In genomic region chr4:141722731-141723672, GRCm38 (mm10) we compare ENCODE assay signal across 7 mouse cellular contexts. TPM values are rescaled to one million over a fixed set of nuclear protein-coding genes. Genes with fewer than 3 reads are reported as not detected.
DNase-seq lines count a peak whose midpoint lies in the region; ATAC-seq and TF ChIP-seq lines count a peak whose summit lies in the region.

TSS of gene Ddi2 (minus strand) at chr4:141723419.

- H3K9me3 ChIP-seq in intestine, postnatal 0 days (ENCODE audit: control insufficient read depth) = no peaks in the 10 kb centered on the region
- no peaks in the 10 kb centered on the region for H3K9me3 ChIP-seq in midbrain, embryonic 12.5 days

- peak within 1 kb of the TSS; percentile 90 for H3K4me2 ChIP-seq in intestine, postnatal 0 days (replicated peaks; ENCODE audit: low read depth)
- peak within 1 kb of the TSS; percentile 88 for H3K4me2 ChIP-seq in midbrain, embryonic 12.5 days (replicated peaks)

- peaks cover 8% of the 10 kb centered on the region; the same call in 1 of the 2 replicates for H3K36me3 ChIP-seq in intestine, postnatal 0 days (ENCODE audit: control insufficient read depth, insufficient read depth)
- H3K36me3 ChIP-seq in midbrain, embryonic 12.5 days = peaks cover 11% of the 10 kb centered on the region
- H3K36me3 ChIP-seq in small intestine, adult 2 months (ENCODE audit: control insufficient read depth, insufficient read depth, low read length) = peaks cover 9% of the 10 kb centered on the region; the same call in 1 of the 2 replicates

- no peak for TF ChIP-seq CTCF in intestine, postnatal 0 days (IDR thresholded peaks at IDR 0.05; ENCODE audit: low read depth)
- TF ChIP-seq CTCF in small intestine, adult 2 months (IDR thresholded peaks at IDR 0.05; ENCODE audit: extremely low read depth, insufficient read length, insufficient replicate concordance, low read depth, low read length) = no peak

- peak within 1 kb of the TSS; percentile 94 for H3K9ac ChIP-seq in intestine, postnatal 0 days (ENCODE audit: low read depth, low read length)
- H3K9ac ChIP-seq in midbrain, embryonic 12.5 days (replicated peaks) = peak within 1 kb of the TSS; percentile 95

- intact Hi-C loops in left cerebral cortex, postnatal 4 days (cut with DNase I) = no loop called here

- under 1% methylated on average over 70 of the region's 105 CpGs for whole genome bisulfite sequencing in intestine, postnatal 0 days
- under 1% methylated on average over 77 of the region's 105 CpGs for WGBS in midbrain, embryonic 12.5 days
- under 1% methylated on average over 105 of the region's 105 CpGs for WGBS in small intestine, adult 2 months

- no peaks in the 10 kb centered on the region for H3K4me1 ChIP-seq in intestine, postnatal 0 days (replicated peaks; ENCODE audit: control insufficient read depth, insufficient read depth, low read length)
- H3K4me1 ChIP-seq in midbrain, embryonic 12.5 days = peaks cover 22% of the 10 kb centered on the region
- H3K4me1 ChIP-seq in small intestine, adult 2 months (ENCODE audit: control insufficient read depth, insufficient read depth, insufficient read length, low read length) = peaks cover 29% of the 10 kb centered on the region

- H3K4me3 ChIP-seq in intestine, postnatal 0 days (ENCODE audit: low read depth, low read length) = peak within 1 kb of the TSS; percentile 85
- peak within 1 kb of the TSS; percentile 97 for H3K4me3 ChIP-seq in midbrain, embryonic 12.5 days
- H3K4me3 ChIP-seq in small intestine, adult 2 months (ENCODE audit: low read depth, low read length) = peak within 1 kb of the TSS; percentile 88

- TF ChIP-seq POLR2A in small intestine, adult 2 months (IDR thresholded peaks at IDR 0.05; ENCODE audit: low read depth, low read length) = peak; percentile 96

- no peaks in the 10 kb centered on the region for H3K27me3 ChIP-seq in intestine, postnatal 0 days (replicated peaks; ENCODE audit: control insufficient read depth, insufficient read depth, low read length)
- H3K27me3 ChIP-seq in midbrain, embryonic 12.5 days = no peaks in the 10 kb centered on the region
- H3K27me3 ChIP-seq in small intestine, adult 2 months (ENCODE audit: control insufficient read depth, insufficient read depth, low read length) = no peaks in the 10 kb centered on the region

- peak within 1 kb of the TSS; percentile 98 for H3K27ac ChIP-seq in intestine, postnatal 0 days (ENCODE audit: low read depth, low read length)
- H3K27ac ChIP-seq in midbrain, embryonic 12.5 days (replicated peaks) = peak within 1 kb of the TSS; percentile 86
- H3K27ac ChIP-seq in small intestine, adult 2 months (ENCODE audit: insufficient read depth, low read depth, low read length) = peak within 1 kb of the TSS; percentile 96

- peak; percentile 82 for ATAC-seq in intestine, postnatal 0 days
- peak; percentile 87 for ATAC-seq in midbrain, embryonic 12.5 days (ENCODE audit: low FRiP score, low read depth)

- peak; percentile 97 for DNase-seq in adrenal gland, adult 2 months
- peak; percentile 78 for DNase-seq in embryo, embryonic 11.5 days (ENCODE audit: low read depth, low spot score)
- peak; percentile 88 to 92 for DNase-seq in gastrocnemius, postnatal 4 days (ENCODE audit: low spot score in 2 of 2)
- DNase-seq in left cerebral cortex, postnatal 4 days = peak; percentile 93

RNA-seq across cellular contexts. Expression of gene Ddi2, which starts in this region (rescaled TPM):
- total RNA-seq in adrenal gland, adult 2 months (2021) = 10 to 100 TPM; 38.5 to 78.4 TPM
- 16.8 and 22.1 TPM in 2 replicates for polyA plus RNA-seq in adrenal gland, adult 2 months (2012; rRNA removed)
- total RNA-seq in gastrocnemius, postnatal 4 days (2021) = 10 to 100 TPM; 42.4 to 50.2 TPM
- 15.9 and 16.7 TPM in 2 replicates for polyA plus RNA-seq in intestine, postnatal 0 days (2015; fragmentation: Nextera tagmentation; extraction: Ambion mirVana)
- 10 to 100 TPM; 26.3 to 26.7 TPM for total RNA-seq in left cerebral cortex, postnatal 4 days (2021)
- polyA plus RNA-seq in midbrain, embryonic 12.5 days (2016; fragmentation: Nextera tagmentation; extraction: Ambion mirVana) = 25.7 and 28.4 TPM in 2 replicates
- polyA plus RNA-seq in small intestine, adult 2 months (2012; rRNA removed) = 15.4 and 21.2 TPM in 2 replicates

Comparison
In these comparisons a context has a peak if more than half of its experiments do, and no peak if none do; other contexts are left out.
1. Peak in every context shown above with its lines: DNase-seq, ATAC-seq, H3K4me3 ChIP-seq and H3K27ac ChIP-seq.